ENCODE assay signal across 12 mouse cellular contexts in genomic region chr4:71765071-71765470, GRCm38 (mm10). TPM values are rescaled to one million over a fixed set of nuclear protein-coding genes. Genes with fewer than 3 reads are reported as not detected.
DNase-seq lines count a peak whose midpoint lies in the region; ATAC-seq and TF ChIP-seq lines count a peak whose summit lies in the region.
"Had no signal": no experiment of that assay in that cellular context is flagged by ENCODE, and none has a peak within 500 bp of the region (broad histone marks: within the 10 kb centered on the region; RNA-seq: fewer than 3 reads in every experiment).

No protein-coding gene starts in this region.

- H3K4me1 ChIP-seq in embryonic facial prominence, embryonic 10.5 days, result peaks cover 6% of the 10 kb centered on the region
- no peaks in the 10 kb centered on the region for H3K4me1 ChIP-seq in hindbrain, embryonic 15.5 days (replicated peaks)
- H3K4me1 ChIP-seq in stomach, postnatal 0 days (replicated peaks; ENCODE audit: control insufficient read depth, insufficient read depth), result no peaks in the 10 kb centered on the region

- WGBS in embryonic facial prominence, embryonic 10.5 days, result 47% methylated on average over 3 of the region's 3 CpGs
- 9% methylated on average over 3 of the region's 3 CpGs for WGBS in hindbrain, embryonic 15.5 days
- WGBS in stomach, postnatal 0 days, result 80% methylated on average over 3 of the region's 3 CpGs

- DNase-seq in layer of hippocampus, postnatal 10 days (ENCODE audit: low spot score in 2 of 2), result peak; percentile 6 to 15
- no peak for DNase-seq in layer of hippocampus, adult 11-12 months (ENCODE audit: low spot score)
- peak; percentile 51 for DNase-seq in embryonic facial prominence, embryonic 10.5 days (ENCODE audit: low spot score)
- peak; percentile 18 for DNase-seq in retina, adult 2 months (ENCODE audit: low read depth, low spot score)
- DNase-seq in liver, result no peak
- DNase-seq in thymus, postnatal 0 days (ENCODE audit: low spot score), result no peak
- DNase-seq in stomach, postnatal 0 days (ENCODE audit: low spot score), result no peak
- DNase-seq: kidney, postnatal 10 days had no signal

- no peak overlapping the region for H3K27ac ChIP-seq in embryonic facial prominence, embryonic 10.5 days (replicated peaks)
- no peak overlapping the region for H3K27ac ChIP-seq in hindbrain, embryonic 15.5 days (replicated peaks)
- H3K27ac ChIP-seq in stomach, postnatal 0 days (replicated peaks), result no peak overlapping the region

- H3K4me2 ChIP-seq in hindbrain, embryonic 15.5 days, result no peak overlapping the region
- H3K4me2 ChIP-seq in stomach, postnatal 0 days (replicated peaks; ENCODE audit: low read depth), result no peak overlapping the region

- ATAC-seq in hindbrain, embryonic 15.5 days (ENCODE audit: low FRiP score, low read depth), result peak; percentile 95
- ATAC-seq in stomach, postnatal 0 days (ENCODE audit: low FRiP score, low TSS enrichment), result no peak

- peaks cover 14% of the 10 kb centered on the region; the same call in 1 of the 2 replicates for H3K27me3 ChIP-seq in embryonic facial prominence, embryonic 10.5 days (replicated peaks; ENCODE audit: low read depth, poor library complexity, severe bottlenecking)
- H3K27me3 ChIP-seq in hindbrain, embryonic 15.5 days, result no peaks in the 10 kb centered on the region
- no peaks in the 10 kb centered on the region for H3K27me3 ChIP-seq in stomach, postnatal 0 days (ENCODE audit: control insufficient read depth, insufficient read depth, low read length)

- TF ChIP-seq EP300 in stomach, postnatal 0 days (optimal IDR thresholded peaks at IDR 0.05), result no peak

- no peak overlapping the region for H3K9ac ChIP-seq in hindbrain, embryonic 15.5 days
- H3K9ac ChIP-seq in stomach, postnatal 0 days (ENCODE audit: low read length), result no peak overlapping the region

- H3K36me3 ChIP-seq in embryonic facial prominence, embryonic 10.5 days (replicated peaks), result no peaks in the 10 kb centered on the region
- no peaks in the 10 kb centered on the region for H3K36me3 ChIP-seq in hindbrain, embryonic 15.5 days
- no peaks in the 10 kb centered on the region for H3K36me3 ChIP-seq in stomach, postnatal 0 days (ENCODE audit: control insufficient read depth, insufficient read depth, low read length)

- no peak overlapping the region for H3K4me3 ChIP-seq in embryonic facial prominence, embryonic 10.5 days
- no peak overlapping the region for H3K4me3 ChIP-seq in hindbrain, embryonic 15.5 days
- H3K4me3 ChIP-seq in stomach, postnatal 0 days (ENCODE audit: low read depth, low read length), result no peak overlapping the region

- H3K9me3 ChIP-seq in embryonic facial prominence, embryonic 10.5 days, result no peaks in the 10 kb centered on the region
- no peaks in the 10 kb centered on the region for H3K9me3 ChIP-seq in hindbrain, embryonic 15.5 days
- H3K9me3 ChIP-seq in stomach, postnatal 0 days (ENCODE audit: control insufficient read depth, low read length), result no peaks in the 10 kb centered on the region

- TF ChIP-seq CTCF in stomach, postnatal 0 days (IDR thresholded peaks at IDR 0.05; ENCODE audit: low read depth), result no peak

RNA-seq across cellular contexts. Expression of gene Gm11232, which starts 7.3 kb away (rescaled TPM):
- not detected for total RNA-seq in layer of hippocampus, postnatal 10 days (2021)
- polyA plus RNA-seq in embryonic facial prominence, embryonic 10.5 days (2016; fragmentation: Nextera tagmentation; extraction: Ambion mirVana), result 0.09 and 0.11 TPM in 2 replicates
- polyA plus RNA-seq in hindbrain, embryonic 15.5 days (2015; fragmentation: Nextera tagmentation; extraction: Ambion mirVana), result 0.09 TPM in 1 of 2 replicates, not detected in the other
- 0.18 and 0.24 TPM in 2 replicates for polyA plus RNA-seq in thymus, postnatal 0 days (2015; fragmentation: Nextera tagmentation; extraction: Ambion mirVana)
- polyA plus RNA-seq in stomach, postnatal 0 days (2015; fragmentation: Nextera tagmentation; extraction: Ambion mirVana), result 0.07 and 0.12 TPM in 2 replicates
- total RNA-seq: liver, adult 2 months had no signal
- polyA plus RNA-seq: cortical plate, adult 2 months; heart, embryonic 14.5 days; liver, adult 2 months had no signal

Comparison
In these comparisons a context has a peak if more than half of its experiments do, and no peak if none do; other contexts are left out.
1. DNase-seq: peak in layer of hippocampus, postnatal 10 days (2 of 2), embryonic facial prominence, embryonic 10.5 days (single experiment) and retina, adult 2 months (single experiment); none in layer of hippocampus, adult 11-12 months (single experiment), liver (single experiment), thymus, postnatal 0 days (single experiment) and stomach, postnatal 0 days (single experiment).